Mouse (Mus musculus): Measurements from ENCODE around the gene Saysd1. TPM values are rescaled to one million over a fixed set of nuclear protein-coding genes. Genes with fewer than 3 reads are reported as not detected.

The Saysd1 gene
- polyA plus RNA-seq, 1 experiment from 2014 or later = 8.6 TPM

DNA sequence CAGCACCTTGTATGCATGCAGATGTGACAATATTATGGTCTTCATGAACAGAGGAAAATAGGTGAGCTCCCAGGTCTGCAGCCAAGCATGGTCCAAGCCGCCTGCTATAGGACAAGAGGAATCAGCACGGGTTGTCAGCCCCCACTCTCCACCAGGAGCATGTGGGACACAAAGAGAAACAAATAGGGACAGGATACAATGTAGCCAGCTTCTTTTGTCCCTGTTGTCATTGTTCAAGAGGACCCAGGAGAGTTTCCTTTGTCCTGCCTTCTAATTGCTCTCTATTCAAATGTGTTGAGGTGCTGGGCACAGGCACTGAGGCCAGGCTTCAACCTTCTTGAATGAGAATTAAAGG is 89.9 kb downstream of the Saysd1 start:
- Histone ChIP-seq H3K4me2 (no peak overlapping the region), H3K36me3 (ENCODE audit: control insufficient read depth, insufficient read depth, low read length) (no peaks in the 10 kb centered on the region), H3K9me3 (replicated peaks; ENCODE audit: control insufficient read depth, low read length) (no peaks in the 10 kb centered on the region), H3K27ac (ENCODE audit: low read depth, low read length) (no peak overlapping the region), H3K9ac (ENCODE audit: low read depth, low read length) (no peak overlapping the region), H3K4me1 (ENCODE audit: control insufficient read depth, insufficient read depth, low read length) (peaks cover 11% of the 10 kb centered on the region; the same call in 1 of the 2 replicates), H3K27me3 (ENCODE audit: control insufficient read depth, insufficient read depth, low read length) (no peaks in the 10 kb centered on the region), H3K4me3 (ENCODE audit: low read depth, low read length) (no peak overlapping the region)
- 48% methylated on average over 2 of the region's 2 CpGs for WGBS (ENCODE audit: insufficient replicate concordance)
- ATAC-seq (replicated peaks; ENCODE audit: insufficient number of reproducible peaks, low FRiP score, low TSS enrichment) = no peak

DNA sequence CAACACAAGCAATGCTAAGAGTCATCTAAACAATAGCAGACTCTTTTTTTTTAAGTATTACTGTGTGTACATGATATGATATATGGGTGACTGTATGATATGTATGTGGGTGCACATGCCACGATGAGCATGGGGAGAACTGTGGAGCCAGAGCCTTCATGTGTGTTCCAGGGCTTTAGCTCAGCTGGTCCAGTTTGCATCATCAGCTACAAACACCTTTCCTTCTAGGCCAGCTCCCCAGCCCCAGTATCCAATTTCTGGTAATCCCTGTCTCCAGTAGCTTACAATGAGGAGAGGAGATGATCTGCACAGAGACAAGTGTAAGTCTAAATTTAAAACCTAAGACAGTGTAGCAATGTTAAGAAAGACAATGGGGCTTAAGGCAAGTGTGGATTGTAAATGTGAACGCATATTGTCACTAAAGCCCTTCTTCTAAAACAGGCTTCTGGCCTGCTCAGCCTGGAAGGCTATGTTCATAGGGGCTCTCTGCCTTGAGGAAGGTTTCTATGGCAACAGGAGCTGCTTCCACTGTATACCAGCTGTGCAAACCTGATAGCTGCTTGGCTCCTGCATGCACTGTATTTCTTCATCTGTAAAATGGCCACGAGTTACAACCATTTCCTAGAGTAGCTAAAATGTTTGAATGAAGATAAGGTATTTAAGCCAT is 90.4 kb downstream of the Saysd1 start:
- 56% methylated on average over 3 of the region's 3 CpGs for WGBS (ENCODE audit: insufficient replicate concordance)
- Histone ChIP-seq H3K9me3 (replicated peaks; ENCODE audit: control insufficient read depth, low read length) (no peaks in the 10 kb centered on the region), H3K4me2 (no peak overlapping the region), H3K27ac (ENCODE audit: low read depth, low read length) (0 out of 2 replicates have a peak overlapping the region, but pooled peaks have one; percentile 5), H3K9ac (ENCODE audit: low read depth, low read length) (no peak overlapping the region), H3K4me1 (ENCODE audit: control insufficient read depth, insufficient read depth, low read length) (peaks cover 11% of the 10 kb centered on the region; the same call in 1 of the 2 replicates), H3K4me3 (ENCODE audit: low read depth, low read length) (no peak overlapping the region), H3K36me3 (ENCODE audit: control insufficient read depth, insufficient read depth, low read length) (no peaks in the 10 kb centered on the region), H3K27me3 (ENCODE audit: control insufficient read depth, insufficient read depth, low read length) (no peaks in the 10 kb centered on the region)
- ATAC-seq (replicated peaks; ENCODE audit: insufficient number of reproducible peaks, low FRiP score, low TSS enrichment) = peak; percentile 35; the same call in 1 of the 2 replicates

DNA sequence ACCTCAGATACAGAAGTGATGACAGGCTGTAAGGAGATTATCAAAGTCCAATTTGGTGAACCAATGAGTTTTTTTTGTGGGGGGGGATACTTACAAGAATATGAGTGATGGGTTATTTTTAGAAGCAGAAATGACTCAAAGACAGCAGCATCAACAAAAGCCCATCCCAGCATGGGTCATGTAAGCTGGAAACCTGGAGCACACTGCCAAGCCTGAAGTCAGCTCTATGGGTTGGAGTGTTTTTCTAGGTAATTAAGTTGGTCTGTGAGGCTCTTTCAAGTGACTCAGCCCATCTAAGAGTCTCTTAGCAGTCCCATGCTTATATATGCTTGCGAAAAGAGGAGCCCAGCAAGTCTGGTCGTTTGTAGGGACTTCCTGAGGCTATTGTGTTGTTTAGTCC is 91.0 kb downstream of the Saysd1 start:
- no peaks in the 10 kb centered on the region for H3K9me3 ChIP-seq (replicated peaks; ENCODE audit: control insufficient read depth, low read length)
- peaks cover 11% of the 10 kb centered on the region; the same call in 1 of the 2 replicates for H3K4me1 ChIP-seq (ENCODE audit: control insufficient read depth, insufficient read depth, low read length)
- H3K9ac ChIP-seq (ENCODE audit: low read depth, low read length) = no peak overlapping the region
- H3K4me2 ChIP-seq = no peak overlapping the region
- H3K27me3 ChIP-seq (ENCODE audit: control insufficient read depth, insufficient read depth, low read length) = no peaks in the 10 kb centered on the region
- ATAC-seq (replicated peaks; ENCODE audit: insufficient number of reproducible peaks, low FRiP score, low TSS enrichment) = no peak
- H3K27ac ChIP-seq (ENCODE audit: low read depth, low read length) = no peak overlapping the region
- no peak overlapping the region for H3K4me3 ChIP-seq (ENCODE audit: low read depth, low read length)
- 61% methylated on average over 2 of the region's 2 CpGs for WGBS (ENCODE audit: insufficient replicate concordance)
- H3K36me3 ChIP-seq (ENCODE audit: control insufficient read depth, insufficient read depth, low read length) = no peaks in the 10 kb centered on the region

DNA sequence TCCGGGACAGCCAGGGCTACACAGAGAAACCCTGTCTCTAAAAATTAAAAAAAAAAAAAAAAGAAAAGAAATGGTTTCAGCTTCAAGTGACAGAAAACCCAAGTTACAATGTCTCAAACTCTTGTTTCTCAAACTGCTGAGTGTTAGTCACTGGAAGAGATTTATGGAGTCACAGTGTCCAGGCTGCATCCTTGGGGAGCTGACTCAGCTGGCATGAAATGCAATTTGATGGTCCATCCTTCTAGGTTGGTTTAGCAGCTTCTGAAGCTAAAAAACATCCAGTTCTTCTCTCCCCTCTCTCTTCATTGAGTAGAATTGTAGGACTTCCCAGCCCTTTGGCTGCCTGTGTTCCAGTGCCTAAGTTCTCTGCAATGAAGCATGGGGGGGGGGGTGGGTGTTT is 94.3 kb downstream of the Saysd1 start:
- H3K4me3 ChIP-seq (ENCODE audit: low read depth, low read length) = no peak overlapping the region
- peaks cover 11% of the 10 kb centered on the region; the same call in 1 of the 2 replicates for H3K4me1 ChIP-seq (ENCODE audit: control insufficient read depth, insufficient read depth, low read length)
- no peak overlapping the region for H3K4me2 ChIP-seq
- no peaks in the 10 kb centered on the region for H3K27me3 ChIP-seq (ENCODE audit: control insufficient read depth, insufficient read depth, low read length)
- H3K36me3 ChIP-seq (ENCODE audit: control insufficient read depth, insufficient read depth, low read length) = no peaks in the 10 kb centered on the region
- H3K27ac ChIP-seq (ENCODE audit: low read depth, low read length) = no peak overlapping the region
- WGBS (ENCODE audit: insufficient replicate concordance) = 67% methylated on average over 1 of the region's 1 CpGs
- no peak overlapping the region for H3K9ac ChIP-seq (ENCODE audit: low read depth, low read length)
- no peak for ATAC-seq (replicated peaks; ENCODE audit: insufficient number of reproducible peaks, low FRiP score, low TSS enrichment)
- no peaks in the 10 kb centered on the region for H3K9me3 ChIP-seq (replicated peaks; ENCODE audit: control insufficient read depth, low read length)

DNA sequence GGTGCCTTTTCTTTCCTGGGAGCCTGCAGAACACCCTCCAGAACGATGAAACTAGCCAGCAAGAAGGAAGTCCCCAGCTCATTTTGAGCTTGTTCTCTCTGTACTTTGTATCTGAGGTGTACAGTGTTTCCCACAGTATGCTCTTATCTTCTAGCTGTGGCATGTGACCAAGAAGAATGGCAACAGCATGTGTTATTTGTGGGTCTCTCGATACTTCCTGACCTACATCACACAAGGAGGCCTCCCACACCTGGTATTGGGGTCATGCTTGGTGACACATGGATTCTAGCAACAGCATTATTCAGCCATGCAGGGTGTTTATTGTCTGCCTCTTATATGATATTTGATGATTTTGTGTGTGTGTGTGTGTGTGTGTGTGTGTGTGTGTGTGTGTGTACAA is 96.5 kb downstream of the Saysd1 start:
- Histone ChIP-seq H3K4me3 (ENCODE audit: low read depth, low read length) (no peak overlapping the region), H3K36me3 (ENCODE audit: control insufficient read depth, insufficient read depth, low read length) (no peaks in the 10 kb centered on the region), H3K27ac (ENCODE audit: low read depth, low read length) (no peak overlapping the region), H3K4me1 (ENCODE audit: control insufficient read depth, insufficient read depth, low read length) (0 out of 2 replicates have a peak, but pooled peaks cover under 1% of the 10 kb centered on the region), H3K9me3 (replicated peaks; ENCODE audit: control insufficient read depth, low read length) (no peaks in the 10 kb centered on the region), H3K4me2 (no peak overlapping the region), H3K27me3 (ENCODE audit: control insufficient read depth, insufficient read depth, low read length) (no peaks in the 10 kb centered on the region), H3K9ac (ENCODE audit: low read depth, low read length) (no peak overlapping the region)
- WGBS (ENCODE audit: insufficient replicate concordance) = 49% methylated on average over 2 of the region's 2 CpGs
- ATAC-seq (replicated peaks; ENCODE audit: insufficient number of reproducible peaks, low FRiP score, low TSS enrichment) = no peak

DNA sequence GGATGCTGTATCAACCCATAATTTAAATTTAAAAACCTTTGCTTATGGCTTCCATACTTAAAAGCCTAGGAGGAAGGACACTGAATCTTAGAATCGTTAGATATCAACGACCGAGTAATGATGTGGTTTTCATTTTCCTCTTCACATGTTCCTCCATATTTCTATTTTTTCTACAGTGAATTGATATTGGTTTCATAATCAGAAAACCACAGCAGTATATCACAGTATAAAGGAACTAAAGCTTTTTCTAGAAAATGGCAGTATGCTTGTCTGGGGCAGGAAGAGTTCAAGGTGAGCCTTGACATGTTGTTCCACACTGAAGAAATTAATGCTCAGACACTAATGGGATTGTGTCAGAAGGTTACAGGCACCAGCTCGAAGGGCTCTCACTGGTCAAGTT is 97.4 kb downstream of the Saysd1 start:
- Histone ChIP-seq H3K4me1 (ENCODE audit: control insufficient read depth, insufficient read depth, low read length) (peaks cover 3% of the 10 kb centered on the region; the same call in 1 of the 2 replicates), H3K36me3 (ENCODE audit: control insufficient read depth, insufficient read depth, low read length) (no peaks in the 10 kb centered on the region), H3K4me3 (ENCODE audit: low read depth, low read length) (no peak overlapping the region), H3K9ac (ENCODE audit: low read depth, low read length) (no peak overlapping the region), H3K27ac (ENCODE audit: low read depth, low read length) (no peak overlapping the region), H3K9me3 (replicated peaks; ENCODE audit: control insufficient read depth, low read length) (no peaks in the 10 kb centered on the region), H3K4me2 (no peak overlapping the region), H3K27me3 (ENCODE audit: control insufficient read depth, insufficient read depth, low read length) (no peaks in the 10 kb centered on the region)
- no peak for ATAC-seq (replicated peaks; ENCODE audit: insufficient number of reproducible peaks, low FRiP score, low TSS enrichment)
- 91% methylated on average over 4 of the region's 4 CpGs for WGBS (ENCODE audit: insufficient replicate concordance)

DNA sequence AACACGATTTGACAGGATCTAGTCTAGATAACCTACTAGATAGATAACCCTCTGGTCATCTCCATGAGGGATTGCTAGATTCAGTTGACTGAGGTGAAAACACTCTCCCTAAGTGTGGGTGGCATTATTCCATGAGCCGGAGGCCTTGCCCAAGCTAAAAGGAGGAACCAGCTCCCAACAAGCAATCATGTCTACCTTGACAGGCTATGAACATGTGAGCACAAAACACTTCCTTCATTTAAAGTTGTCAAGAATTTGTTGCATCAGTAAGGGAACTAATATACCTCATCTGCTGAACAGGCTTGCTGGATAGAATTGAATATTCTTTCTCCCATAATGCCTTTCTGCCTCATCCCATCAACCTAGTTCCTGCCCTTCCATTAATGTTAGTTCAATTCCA is 98.5 kb downstream of the Saysd1 start:
- Histone ChIP-seq H3K9ac (ENCODE audit: low read depth, low read length) (no peak overlapping the region), H3K27ac (ENCODE audit: low read depth, low read length) (no peak overlapping the region), H3K4me2 (no peak overlapping the region), H3K27me3 (ENCODE audit: control insufficient read depth, insufficient read depth, low read length) (no peaks in the 10 kb centered on the region), H3K4me3 (ENCODE audit: low read depth, low read length) (no peak overlapping the region), H3K36me3 (ENCODE audit: control insufficient read depth, insufficient read depth, low read length) (no peaks in the 10 kb centered on the region), H3K4me1 (ENCODE audit: control insufficient read depth, insufficient read depth, low read length) (peaks cover 8% of the 10 kb centered on the region), H3K9me3 (replicated peaks; ENCODE audit: control insufficient read depth, low read length) (no peaks in the 10 kb centered on the region)
- ATAC-seq (replicated peaks; ENCODE audit: insufficient number of reproducible peaks, low FRiP score, low TSS enrichment) = no peak
- WGBS (ENCODE audit: insufficient replicate concordance) = 78% methylated on average over 2 of the region's 2 CpGs

DNA sequence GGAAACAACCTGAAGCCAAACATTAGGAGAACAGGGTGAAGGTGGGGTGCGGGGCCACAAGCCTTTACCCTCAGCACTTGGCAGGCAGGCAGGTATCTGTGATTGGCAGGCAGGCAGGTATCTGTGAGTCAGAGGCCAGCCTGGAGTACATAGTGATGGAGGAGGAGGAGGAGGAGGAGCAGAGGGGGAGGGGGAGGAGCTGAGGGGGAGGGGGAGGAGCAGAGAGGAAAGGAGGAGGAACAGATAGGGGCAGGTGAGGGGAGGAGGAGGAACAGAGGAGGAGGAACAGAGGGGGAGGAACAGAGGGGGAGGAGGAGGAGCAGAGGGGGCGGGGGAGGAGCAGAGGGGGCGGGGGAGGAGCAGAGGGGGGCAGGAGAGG is 105.6 kb downstream of the Saysd1 start:
- ATAC-seq (replicated peaks; ENCODE audit: insufficient number of reproducible peaks, low FRiP score, low TSS enrichment) = no peak
- H3K27ac ChIP-seq (ENCODE audit: low read depth, low read length) = no peak overlapping the region
- no peak overlapping the region for H3K9ac ChIP-seq (ENCODE audit: low read depth, low read length)
- H3K36me3 ChIP-seq (ENCODE audit: control insufficient read depth, insufficient read depth, low read length) = no peaks in the 10 kb centered on the region
- no peaks in the 10 kb centered on the region for H3K27me3 ChIP-seq (ENCODE audit: control insufficient read depth, insufficient read depth, low read length)
- no peak overlapping the region for H3K4me2 ChIP-seq
- 46% methylated on average over 2 of the region's 3 CpGs for WGBS (ENCODE audit: insufficient replicate concordance)
- H3K9me3 ChIP-seq (replicated peaks; ENCODE audit: control insufficient read depth, low read length) = no peaks in the 10 kb centered on the region
- peaks cover 18% of the 10 kb centered on the region for H3K4me1 ChIP-seq (ENCODE audit: control insufficient read depth, insufficient read depth, low read length)
- no peak overlapping the region for H3K4me3 ChIP-seq (ENCODE audit: low read depth, low read length)
